Mouse (Mus musculus): Measurements from ENCODE around the gene Sh3glb2.
A peak's percentile ranks its signal among the peaks of the same experiment; 100 is the strongest.

Gene Sh3glb2

DNA sequence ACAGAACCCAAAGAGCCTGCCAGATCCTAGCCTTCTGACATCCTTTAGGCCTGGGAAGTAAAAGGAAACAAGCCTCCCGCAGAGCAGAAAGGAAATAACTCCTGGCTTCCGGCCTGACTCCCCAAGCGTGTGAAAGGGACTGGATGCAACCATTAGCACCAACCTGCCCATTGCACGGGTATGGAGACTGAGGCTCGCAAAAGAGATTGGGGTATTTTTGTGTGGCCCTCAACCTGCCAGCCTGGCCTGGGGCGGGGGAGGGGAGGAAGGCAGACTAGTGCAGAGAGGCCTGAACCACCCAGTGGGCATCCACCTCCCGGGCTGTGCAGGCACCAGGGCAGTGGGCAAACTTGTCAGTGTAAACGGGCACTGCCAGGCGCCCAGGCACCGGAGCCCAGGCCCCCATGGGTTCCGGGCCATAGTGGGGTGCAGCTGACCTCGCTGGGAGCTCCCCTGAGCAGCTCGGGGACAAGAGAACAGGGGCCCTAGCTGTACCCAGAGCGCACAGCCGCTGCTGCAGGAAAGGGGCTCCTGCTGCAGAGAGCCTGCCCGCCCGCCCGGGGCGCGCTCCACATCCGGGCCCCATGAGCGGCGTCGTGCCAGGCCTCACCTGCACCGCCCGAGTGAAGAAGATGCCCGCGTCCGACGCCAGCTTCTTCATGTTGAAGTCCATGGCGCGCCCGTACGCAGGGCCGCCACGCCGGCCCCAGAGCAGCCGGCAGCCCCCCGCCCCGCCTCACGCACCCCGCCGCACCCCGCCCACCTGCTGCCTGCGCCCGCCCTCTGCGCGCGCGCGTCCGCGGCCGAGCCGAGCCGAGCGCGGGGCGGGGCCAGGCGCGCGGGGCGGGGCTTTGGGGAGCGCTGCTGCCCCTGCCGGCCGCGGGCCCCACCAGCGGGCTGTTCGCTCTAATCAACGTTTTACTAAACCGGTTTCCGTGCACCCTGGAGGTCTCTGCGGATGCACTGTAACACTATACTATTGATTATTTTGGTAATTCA is at the start of gene Sh3glb2:
TSS of gene Sh3glb2 (minus strand) at position 805 of the 999 bp plus-strand sequence.
- peak; percentile 66 for DNase-seq (ENCODE audit: low spot score)

DNA sequence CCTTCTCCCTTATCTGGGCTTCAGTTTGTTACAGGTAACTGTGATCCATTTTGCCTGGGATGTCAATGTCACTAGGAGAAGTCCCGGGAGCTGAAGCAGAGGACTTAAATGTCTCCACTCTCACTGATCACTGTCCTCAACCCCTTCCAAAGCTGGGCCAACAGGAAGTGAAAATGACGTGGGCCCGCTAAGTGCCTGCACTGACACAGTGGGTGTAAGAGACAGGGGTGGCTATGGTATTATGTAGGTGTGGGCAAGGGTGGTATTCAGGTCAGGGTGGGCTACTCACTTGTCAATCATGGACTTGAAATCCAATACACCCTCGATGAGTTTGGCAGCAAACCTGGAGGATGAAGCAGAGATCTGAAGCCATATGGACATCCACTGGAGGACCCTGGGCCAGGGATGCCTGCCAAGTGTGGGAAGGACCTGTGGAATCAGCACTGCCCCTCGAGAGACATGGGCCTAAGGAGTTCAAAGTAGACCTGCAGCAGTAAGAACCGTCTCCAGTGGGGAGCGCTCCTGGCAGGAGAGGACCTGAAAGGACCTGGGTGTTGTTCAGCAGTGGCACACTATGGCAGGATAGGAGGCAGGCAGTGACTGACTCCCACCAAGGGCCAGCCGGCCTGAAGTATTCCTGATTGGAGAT is 49.4 kb upstream of the Sh3glb2 start:
- no peak for DNase-seq (ENCODE audit: low spot score)

DNA sequence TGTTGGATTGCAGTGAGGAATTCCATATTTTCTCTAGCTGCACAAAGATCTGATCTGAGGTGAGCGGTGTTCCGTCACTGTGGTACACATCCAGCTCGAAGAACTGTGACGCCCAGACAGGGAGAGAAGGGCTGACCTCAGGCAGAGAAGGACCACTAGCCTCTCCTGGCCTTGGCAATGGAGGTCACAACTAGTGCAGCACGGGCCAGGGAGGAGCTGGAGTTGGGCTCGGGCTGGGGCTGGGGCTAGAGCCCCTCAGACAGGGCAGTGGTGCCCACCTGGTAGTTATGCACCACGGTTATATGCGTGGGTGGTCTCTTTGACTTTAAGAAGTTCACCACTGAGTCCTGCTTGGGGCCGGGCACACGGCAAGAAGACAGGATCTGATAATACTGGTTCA is 48.6 kb upstream of the Sh3glb2 start:
- DNase-seq (ENCODE audit: low spot score): no peak

DNA sequence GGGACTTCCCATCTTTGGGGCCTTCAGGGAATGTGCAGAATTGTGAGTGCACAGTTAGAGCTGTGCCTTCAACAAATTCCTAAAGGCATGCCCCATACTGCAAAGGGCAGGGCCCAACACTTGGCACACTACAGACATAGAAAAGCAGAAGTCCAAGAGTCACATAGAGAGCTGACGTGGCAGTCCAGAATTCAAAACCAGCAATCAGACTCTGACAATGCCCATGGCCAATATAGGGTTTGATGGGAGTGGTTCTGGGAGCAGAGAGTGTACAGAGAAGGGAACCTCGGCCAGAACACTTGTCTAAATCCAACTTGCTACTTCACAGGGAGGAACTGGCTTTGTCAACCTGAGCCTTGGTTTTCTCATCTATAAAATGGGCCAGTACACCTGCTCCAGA is 48.1 kb upstream of the Sh3glb2 start:
- DNase-seq (ENCODE audit: low spot score): no peak

DNA sequence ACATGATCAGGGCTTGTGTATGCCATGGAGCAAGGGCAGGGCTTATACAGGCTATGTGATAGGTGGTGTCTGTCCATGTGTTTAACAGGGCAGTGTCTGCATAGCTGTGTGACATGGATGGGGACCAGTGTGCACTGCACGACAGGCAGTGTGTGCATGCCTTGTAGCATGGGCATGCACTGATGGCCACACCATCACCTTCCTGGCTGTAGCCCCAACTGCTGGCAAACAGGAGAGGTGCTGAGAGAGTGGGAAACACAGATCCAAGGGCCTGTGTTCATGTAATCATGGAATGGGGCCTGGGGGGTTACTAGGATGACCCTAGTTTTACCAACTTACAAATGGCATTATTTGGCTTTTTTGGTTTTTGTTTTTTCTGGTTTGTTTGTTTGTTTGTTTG is 44.7 kb upstream of the Sh3glb2 start:
- no peak for DNase-seq (ENCODE audit: low spot score)

DNA sequence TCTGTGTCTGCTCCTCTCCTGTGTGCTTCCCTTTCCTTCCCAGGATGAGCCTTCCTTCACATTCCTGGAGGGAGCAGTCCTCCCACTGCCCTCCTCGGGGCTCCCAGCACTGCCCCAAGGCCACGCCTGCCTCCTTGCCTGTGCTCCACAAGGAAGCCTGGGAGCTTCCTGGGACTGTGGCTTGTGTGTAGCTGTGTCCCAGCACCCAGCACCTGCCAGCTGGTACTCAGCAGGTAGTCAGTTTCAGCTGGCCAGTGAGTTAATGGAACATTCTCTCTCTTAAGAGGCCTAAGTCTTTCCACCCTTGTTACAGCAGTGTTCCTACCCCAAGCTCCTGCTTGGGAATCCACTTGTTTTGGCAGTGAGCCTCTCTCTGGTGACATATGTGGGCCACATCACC is 43.7 kb upstream of the Sh3glb2 start:
- DNase-seq (ENCODE audit: low spot score): no peak

DNA sequence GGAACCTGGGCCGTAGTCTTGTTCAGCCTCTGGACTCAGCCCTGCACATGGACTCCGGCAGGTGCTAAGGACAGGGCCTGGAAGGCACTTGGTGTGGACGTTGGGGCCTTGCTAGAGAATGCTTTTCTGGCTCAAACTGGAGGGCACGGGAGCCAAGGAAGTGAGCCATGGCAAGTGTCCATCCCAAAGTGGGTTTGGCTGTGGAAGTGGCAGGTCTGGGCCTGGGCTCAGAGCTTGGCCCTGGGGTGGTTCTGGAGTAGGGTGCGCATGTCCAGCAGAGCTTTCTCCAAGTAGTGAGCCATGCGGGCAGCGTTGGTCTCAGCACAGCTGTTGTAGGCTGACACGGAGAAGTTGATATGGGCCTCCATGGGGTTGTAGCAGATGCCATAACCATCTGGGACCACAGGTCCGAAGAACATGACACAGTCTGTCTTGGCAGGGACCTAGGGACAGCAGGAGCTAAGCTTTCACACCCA is 43.3 kb upstream of the Sh3glb2 start:
- no peak for DNase-seq (ENCODE audit: low spot score)

DNA sequence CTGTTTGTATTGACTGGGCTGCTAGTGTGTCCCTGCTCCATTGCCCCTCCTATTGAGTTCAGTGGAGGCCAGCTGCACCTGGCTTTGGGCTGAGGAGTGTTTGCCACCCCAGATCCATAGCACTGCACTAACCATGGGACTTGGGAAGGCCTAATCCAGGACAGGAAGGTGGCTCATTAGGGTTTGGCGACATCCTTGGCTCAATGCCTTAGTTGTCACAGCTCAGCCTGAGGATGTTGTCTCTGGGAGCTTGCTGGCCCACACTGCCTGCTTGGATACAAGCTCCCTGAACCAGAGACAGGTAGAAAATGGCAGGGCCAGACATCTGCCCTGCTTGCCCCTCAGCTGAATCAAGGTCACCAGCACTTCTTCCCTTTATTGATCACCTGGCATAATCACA is 42.4 kb upstream of the Sh3glb2 start:
- no peak for DNase-seq (ENCODE audit: low spot score)

DNA sequence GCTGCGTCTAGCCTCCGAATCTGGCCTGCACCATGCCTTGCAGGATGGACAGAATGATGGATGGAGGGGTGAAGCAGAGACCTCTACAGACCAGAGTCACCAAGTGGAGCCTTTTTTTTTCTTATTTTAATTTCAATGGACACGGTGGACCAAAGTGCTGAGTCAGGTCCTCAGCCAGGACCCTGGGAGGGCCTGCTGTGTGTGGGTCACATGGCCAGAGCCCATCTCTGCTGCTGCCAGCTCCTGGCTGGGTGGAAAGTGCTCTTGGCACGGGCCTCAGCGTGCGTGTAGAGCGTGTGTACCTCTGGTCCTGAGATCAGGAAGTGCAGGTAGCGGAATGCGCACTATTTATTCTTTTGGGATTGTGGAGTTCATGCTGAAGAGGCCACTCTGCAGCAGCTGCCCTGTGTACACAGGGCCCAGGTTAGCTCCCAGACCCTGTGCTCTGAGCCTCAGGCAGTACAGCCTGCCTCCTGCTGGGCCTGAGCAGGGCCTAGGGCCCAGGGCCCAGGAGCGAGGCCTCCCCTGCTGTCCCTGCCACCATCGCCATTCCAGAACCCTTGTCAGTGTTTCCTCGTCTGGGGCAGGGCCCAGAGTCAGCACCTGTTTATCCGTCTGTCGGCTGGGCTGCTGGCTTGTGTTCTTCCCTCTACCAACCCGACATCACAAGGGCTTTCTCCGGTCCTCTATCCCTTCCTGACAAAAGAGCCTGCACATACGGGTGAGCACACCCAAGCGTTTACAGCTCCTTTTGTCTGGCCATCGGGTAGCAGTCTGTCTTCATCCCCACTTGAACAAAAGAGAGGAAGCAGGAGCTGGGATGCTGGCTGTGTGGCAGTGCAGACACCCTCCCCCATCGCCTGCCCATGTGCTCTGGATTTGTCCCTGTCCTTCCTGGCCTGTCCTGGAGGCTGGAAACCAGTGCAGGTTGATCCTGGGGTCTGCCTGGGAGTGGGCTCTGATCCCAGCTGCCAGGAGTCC is 40.3 kb upstream of the Sh3glb2 start:
- DNase-seq (ENCODE audit: low spot score): no peak

DNA sequence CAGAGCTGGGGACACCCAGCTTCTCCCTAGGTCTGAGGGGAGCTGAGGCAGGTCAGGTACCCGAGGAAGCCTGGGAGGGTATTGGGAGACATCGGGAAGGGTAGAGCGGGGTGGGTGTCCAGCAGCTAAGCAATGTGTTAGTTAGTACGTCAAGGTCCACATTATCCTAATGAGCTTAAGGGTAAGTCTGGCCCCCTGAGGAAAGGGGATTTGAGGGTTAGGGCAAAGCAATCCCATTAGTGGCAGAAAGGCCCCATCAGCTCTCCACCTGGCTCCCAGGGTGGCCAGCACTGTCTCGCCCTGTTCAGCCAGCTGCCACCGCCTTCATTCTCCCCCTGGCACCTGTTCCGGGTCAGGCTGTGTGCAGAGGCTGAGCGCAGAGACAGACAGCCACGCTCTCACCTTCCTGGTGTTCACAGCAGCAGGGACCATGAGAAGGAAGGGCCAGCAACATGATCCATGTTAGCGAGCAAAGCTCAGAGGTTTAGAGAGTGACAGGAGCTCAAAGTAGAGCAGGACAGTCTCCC is 38.9 kb upstream of the Sh3glb2 start:
- no peak for DNase-seq (ENCODE audit: low spot score)

DNA sequence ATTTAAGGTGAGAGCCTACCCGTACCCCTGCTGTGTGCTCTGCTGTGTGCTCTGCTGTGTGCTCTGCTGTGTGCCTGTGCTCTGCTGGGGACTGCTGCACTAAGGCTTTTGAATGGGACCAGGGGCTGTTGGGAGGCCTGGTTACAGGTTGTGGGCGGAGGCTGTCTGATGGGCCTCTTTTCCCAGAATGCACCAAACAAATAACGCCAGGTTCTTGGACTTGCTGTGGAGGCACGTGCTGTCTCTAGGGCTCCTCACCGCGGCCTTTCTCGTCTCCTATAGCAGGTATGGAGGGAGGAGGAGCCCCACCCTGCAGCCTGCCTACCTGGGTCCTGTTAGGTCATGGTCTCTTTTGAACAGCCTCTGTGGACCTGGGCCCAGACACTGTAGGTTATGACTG is 37.1 kb upstream of the Sh3glb2 start:
- no peak for DNase-seq (ENCODE audit: low spot score)

DNA sequence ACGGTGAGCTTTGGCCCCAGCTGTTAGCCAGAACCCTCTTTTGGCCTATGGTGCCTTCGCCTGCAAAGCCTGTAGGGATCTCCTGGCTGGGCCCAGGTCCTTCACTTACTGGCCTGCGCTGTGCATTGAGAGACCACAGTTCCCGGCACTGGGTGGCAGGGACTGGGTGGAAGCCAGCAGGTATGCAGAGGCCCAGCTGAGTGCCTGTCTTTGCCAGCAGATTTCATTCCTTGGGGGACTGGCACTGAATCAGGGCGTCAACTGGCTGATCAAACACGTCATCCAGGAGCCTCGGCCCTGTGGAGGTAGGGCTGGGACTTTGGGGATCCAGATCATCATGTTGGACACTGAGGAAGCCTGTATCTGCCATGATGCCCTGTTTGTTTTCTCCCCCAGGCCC is 36.6 kb upstream of the Sh3glb2 start:
- no peak for DNase-seq (ENCODE audit: low spot score)

DNA sequence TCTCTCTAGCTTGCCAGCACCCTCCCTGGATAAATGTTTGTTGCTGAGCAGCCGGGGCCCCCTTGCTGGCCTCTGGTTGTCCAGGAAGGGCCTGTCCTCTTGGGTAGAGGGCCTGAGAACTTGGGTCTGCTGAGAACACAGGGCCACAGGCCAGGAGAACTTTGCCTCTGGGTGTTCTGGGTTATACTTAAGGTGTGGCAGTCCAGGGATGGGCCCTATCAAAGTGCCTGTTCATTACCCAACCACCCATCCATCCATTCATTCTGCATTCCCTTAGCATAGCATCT is 34.2 kb upstream of the Sh3glb2 start:
- no peak for DNase-seq (ENCODE audit: low spot score)

DNA sequence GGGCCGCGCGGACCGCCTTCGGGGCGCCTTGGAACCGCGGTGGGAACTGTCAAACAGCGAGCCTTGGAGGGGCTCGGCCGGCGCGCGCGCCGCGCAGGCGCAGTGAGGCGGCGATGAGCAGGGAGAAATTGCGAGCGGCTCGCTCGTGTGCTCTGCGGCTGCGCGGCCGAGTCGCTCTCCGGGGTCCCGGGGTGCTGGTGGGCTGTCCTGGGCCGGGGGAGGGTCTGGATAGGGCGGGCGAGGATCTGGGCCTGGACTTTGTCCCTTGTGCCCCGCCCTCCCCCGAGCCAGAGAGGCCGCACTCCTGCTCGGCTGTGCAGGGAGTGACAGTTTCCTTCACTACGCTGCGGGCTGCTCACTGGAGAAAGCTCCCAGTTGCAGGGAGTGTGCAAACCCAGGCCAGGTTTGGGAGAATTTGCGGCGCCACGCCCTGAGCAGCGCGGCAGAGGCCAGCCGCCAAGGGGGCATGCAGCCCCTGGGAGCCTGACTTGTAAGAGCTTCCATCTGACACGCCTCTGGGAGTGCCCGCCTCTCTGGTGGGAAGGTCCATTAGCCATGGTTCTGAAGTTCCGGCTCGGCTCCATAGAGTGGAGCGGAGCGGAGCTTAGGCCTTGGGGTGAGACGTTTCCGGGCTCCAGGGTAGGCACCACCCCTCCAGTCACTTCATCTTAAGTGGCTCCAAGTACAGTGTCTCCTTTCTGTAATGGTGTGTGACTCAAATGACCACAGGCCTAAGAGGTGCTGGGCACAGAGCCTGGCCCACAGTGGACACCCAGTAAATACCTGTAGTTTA is 33.6 kb upstream of the Sh3glb2 start:
- peak; percentile 63 for DNase-seq (ENCODE audit: low spot score)

DNA sequence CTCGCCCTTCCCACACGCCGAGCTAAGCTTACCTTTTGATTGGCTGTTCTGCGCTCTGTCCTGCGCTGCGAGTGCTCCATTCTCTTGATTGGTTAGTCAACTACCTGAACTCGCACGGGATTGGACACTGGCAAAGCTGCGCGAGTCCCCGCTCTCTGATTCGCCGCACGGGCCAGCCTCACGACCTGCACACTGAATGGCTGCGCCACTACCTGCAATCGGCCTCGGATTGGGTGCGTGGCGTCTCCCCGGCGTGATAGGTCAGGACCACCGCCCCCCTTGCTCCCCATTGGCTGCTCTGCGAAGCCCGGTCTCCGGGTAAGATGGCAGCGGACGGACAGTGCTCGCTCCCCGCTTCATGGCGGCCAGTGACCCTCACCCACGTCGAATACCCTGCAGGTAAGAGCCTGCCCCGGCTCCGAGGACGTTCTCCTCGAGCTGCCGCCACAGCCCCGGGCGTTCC is 33.0 kb upstream of the Sh3glb2 start, which contains the start of gene Dolpp1:
TSS of gene Dolpp1 (plus strand) at position 141 of the 463 bp plus-strand sequence.
- DNase-seq (ENCODE audit: low spot score): peak; percentile 97

DNA sequence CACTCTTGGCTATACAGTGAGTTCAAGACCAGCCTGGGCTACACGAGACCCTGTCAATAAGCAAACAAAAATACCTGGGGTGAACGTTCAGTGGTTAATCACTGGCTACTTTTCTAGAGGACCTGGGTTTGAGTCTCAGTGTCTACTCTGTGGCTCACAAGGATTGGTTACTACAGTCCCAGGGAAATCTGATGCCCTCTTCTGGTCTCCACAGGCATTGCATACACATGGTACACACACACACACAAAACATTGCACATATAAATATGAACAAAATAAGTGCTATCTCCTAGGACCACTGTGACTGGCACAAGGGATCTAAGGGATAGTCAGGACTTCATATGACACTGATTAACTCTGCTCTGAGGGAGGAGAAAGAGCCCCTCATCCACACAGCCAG is 29.9 kb upstream of the Sh3glb2 start:
- no peak for DNase-seq (ENCODE audit: low spot score)

DNA sequence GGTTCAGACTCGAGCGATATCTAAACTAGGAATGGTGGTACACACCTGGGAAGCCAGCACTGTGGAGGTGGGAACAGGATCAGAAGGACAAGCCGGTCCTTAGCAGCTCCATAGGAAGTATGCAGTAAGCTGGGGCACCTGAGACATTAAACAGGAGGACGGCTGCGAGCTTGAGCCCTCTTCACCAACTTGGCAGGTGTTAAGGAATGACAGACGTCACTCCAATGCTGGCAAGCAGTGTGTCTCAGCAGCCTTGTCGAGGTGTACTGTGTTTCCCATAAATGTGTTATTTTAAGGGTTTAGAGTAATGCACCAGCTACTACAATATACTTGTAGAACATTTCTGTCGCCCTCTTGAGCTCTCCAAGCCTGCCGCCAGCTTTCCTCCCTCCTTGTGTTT is 27.8 kb upstream of the Sh3glb2 start:
- DNase-seq (ENCODE audit: low spot score): no peak

DNA sequence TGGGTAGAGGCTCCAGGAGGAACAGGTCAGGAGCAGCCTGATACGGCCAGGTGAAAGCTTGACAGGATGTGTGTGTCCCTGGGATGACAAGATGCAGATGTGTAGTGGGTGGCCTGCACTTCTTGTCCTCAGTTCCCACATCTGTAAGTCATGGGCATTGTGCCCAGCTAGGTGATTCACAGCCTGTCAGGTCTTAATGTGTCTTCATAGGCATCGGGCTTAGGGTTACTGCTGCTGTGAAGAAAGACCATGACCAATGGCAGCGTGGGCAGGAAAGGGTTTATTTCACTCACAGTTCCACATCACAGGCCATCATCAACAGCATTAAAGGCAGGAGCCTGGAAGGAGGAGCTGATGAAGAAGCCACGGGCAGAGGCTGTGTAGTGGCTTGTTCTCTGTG is 26.5 kb upstream of the Sh3glb2 start:
- DNase-seq (ENCODE audit: low spot score): no peak

DNA sequence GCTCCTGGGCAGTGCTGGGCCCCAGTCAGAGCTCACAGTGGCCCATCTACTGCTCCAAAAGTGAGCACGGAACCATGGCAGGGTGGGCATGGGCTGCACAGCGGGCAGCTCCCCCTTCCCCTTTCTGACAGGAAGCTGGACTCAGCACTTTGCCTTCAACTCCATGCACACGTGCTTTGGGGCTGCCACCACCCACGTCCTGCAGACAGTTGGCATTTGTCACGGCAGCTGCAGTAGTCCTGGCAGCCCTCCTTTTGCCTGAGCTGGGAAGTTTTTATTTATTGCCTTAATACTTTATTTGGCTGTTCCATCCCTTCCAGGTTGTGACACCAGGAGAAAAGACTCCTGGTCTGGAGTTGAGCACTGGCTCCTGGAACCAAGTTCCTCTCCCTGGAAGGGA is 25.7 kb upstream of the Sh3glb2 start:
- no peak for DNase-seq (ENCODE audit: low spot score)

DNA sequence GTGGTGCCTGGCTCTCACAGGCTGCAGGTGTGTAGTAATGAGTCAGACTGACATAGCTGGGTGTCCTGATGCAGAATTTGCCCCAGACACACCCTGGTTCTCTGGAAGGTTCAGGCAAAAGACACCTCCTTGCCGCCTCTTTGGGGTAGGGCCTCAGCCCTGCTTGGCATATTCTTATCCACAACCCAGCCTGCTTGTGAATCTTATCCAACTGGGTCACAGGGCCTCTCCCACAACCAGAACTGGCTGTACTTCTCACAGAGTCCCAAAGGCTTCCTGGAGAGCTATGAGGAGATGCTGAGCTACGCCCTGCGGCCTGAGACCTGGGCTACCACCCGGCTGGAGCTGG is 22.2 kb upstream of the Sh3glb2 start:
- no peak for DNase-seq (ENCODE audit: low spot score)

Data from ovary, adult 18-20 months (tissue).